Mouse (Mus musculus) embryonic fibroblast, embryonic 13.5 days (primary cell): ENCODE data around the gene Ufd1.

Source experiments
- CTCF ChIP-seq: IDR thresholded peaks from 2 replicates; pipeline ENCODE4 v1.5.1; 2011; ENCODE audit warnings: mild to moderate bottlenecking, control low read depth, low read length, moderate library complexity, borderline replicate concordance; ENCODE audit not compliant: insufficient read depth
- POLR2A ChIP-seq: IDR thresholded peaks from 2 replicates; pipeline ENCODE4 v1.6.1; 2011; ENCODE audit warnings: low read depth, mild to moderate bottlenecking, control low read depth, low read length, moderate library complexity

- no peak for TF ChIP-seq CTCF
- no peak for TF ChIP-seq POLR2A
These were observed 26.1 kb upstream of the Ufd1 start for GRCm38 (mm10) chr16:18785485-18785884.
